Mouse (Mus musculus): ENCODE measurements around the gene Wdr54.

Wdr54 gene

GRCm38 (mm10) chr6:83156259-83156684 is at the start of gene Wdr54, which contains the start of gene 1700003E16Rik:
Gene Wdr54 (minus strand): TSS chr6:83156397.
Gene 1700003E16Rik (plus strand): TSS chr6:83156404.
- no peak for DNase-seq (ENCODE audit: low spot score)

- DNase-seq (ENCODE audit: low spot score), result no peak
These were observed 49.7 kb upstream of the Wdr54 start for GRCm38 (mm10) chr6:83205851-83206250.

GRCm38 (mm10) chr6:83203320-83203719 is 47.1 kb upstream of the Wdr54 start:
- DNase-seq (ENCODE audit: low spot score), result no peak

- DNase-seq (ENCODE audit: low spot score), result peak; percentile 71
These were observed 41.3 kb upstream of the Wdr54 start for GRCm38 (mm10) chr6:83197345-83198004.

GRCm38 (mm10) chr6:83193571-83193970 is 37.4 kb upstream of the Wdr54 start:
- no peak for DNase-seq (ENCODE audit: low spot score)

- no peak for DNase-seq (ENCODE audit: low spot score)
These were observed 30.7 kb upstream of the Wdr54 start for GRCm38 (mm10) chr6:83186946-83187345.

- DNase-seq (ENCODE audit: low spot score), result no peak
These were observed 30.0 kb upstream of the Wdr54 start for GRCm38 (mm10) chr6:83185895-83186861.

GRCm38 (mm10) chr6:83184858-83185435 is 28.8 kb upstream of the Wdr54 start:
- no peak for DNase-seq (ENCODE audit: low spot score)

- no peak for DNase-seq (ENCODE audit: low spot score)
These were observed 24.4 kb upstream of the Wdr54 start for GRCm38 (mm10) chr6:83180605-83181004.

GRCm38 (mm10) chr6:83179390-83180117 is 23.4 kb upstream of the Wdr54 start:
- no peak for DNase-seq (ENCODE audit: low spot score)

GRCm38 (mm10) chr6:83175996-83176395 is 19.8 kb upstream of the Wdr54 start:
- no peak for DNase-seq (ENCODE audit: low spot score)

GRCm38 (mm10) chr6:83172240-83172920 is 16.2 kb upstream of the Wdr54 start:
- DNase-seq (ENCODE audit: low spot score), result no peak

- no peak for DNase-seq (ENCODE audit: low spot score)
These were observed 14.9 kb upstream of the Wdr54 start for GRCm38 (mm10) chr6:83171063-83171462.

GRCm38 (mm10) chr6:83169872-83170271 is 13.7 kb upstream of the Wdr54 start:
- no peak for DNase-seq (ENCODE audit: low spot score)

- no peak for DNase-seq (ENCODE audit: low spot score)
These were observed 10.0 kb upstream of the Wdr54 start for GRCm38 (mm10) chr6:83166243-83166630.

GRCm38 (mm10) chr6:83165607-83166242 is 9.5 kb upstream of the Wdr54 start, which contains the start of gene Dctn1:
Gene Dctn1 (plus strand): TSS chr6:83165920.
- peak; percentile 88 for DNase-seq (ENCODE audit: low spot score)

GRCm38 (mm10) chr6:83165026-83165606 is 8.9 kb upstream of the Wdr54 start:
- DNase-seq (ENCODE audit: low spot score), result no peak

- no peak for DNase-seq (ENCODE audit: low spot score)
These were observed 6.5 kb upstream of the Wdr54 start for GRCm38 (mm10) chr6:83162701-83163100.

GRCm38 (mm10) chr6:83161921-83162641 is 5.9 kb upstream of the Wdr54 start:
- no peak for DNase-seq (ENCODE audit: low spot score)

- DNase-seq (ENCODE audit: low spot score), result no peak
These were observed 5.2 kb upstream of the Wdr54 start for GRCm38 (mm10) chr6:83161442-83161841.
